Mouse (Mus musculus) erythroblast, embryonic 14.5 days (primary cell): ENCODE data around the gene Creb3.

Source experiments
- GATA1 ChIP-seq: IDR thresholded peaks from 2 replicates; pipeline ENCODE4 v1.6.1; 2012; ENCODE audit warnings: low read length, inconsistent platforms, mixed read lengths
- TAL1 ChIP-seq: IDR thresholded peaks from 3 replicates; pipeline ENCODE4 v1.6.1; 2012; ENCODE audit warnings: low read length, inconsistent platforms, mixed read lengths

GRCm38 (mm10) chr4:43612534-43612933 lies 50.4 kb downstream of the Creb3 start:
- TF ChIP-seq TAL1 (no peak), GATA1 (no peak)
